Mouse (Mus musculus): Measurements from ENCODE around the gene Tcf3. TPM values are rescaled to one million over a fixed set of nuclear protein-coding genes. Genes with fewer than 3 reads are reported as not detected.
A peak's percentile ranks its signal among the peaks of the same experiment; 100 is the strongest.

The Tcf3 gene
- polyA plus RNA-seq, 2 experiments = 41.9 to 54.7 TPM

- Histone ChIP-seq H3K27ac (peak overlapping the region; percentile 93), H3K9ac (replicated peaks) (peak overlapping the region; percentile 72), H3K36me3 (replicated peaks; ENCODE audit: control insufficient read depth, insufficient read depth, low read depth) (peaks cover 71% of the 10 kb centered on the region), H3K4me1 (replicated peaks; ENCODE audit: control insufficient read depth in 2 of 2, insufficient read depth in 2 of 2, low read length in 1 of 2) (peaks cover 64 to 66% of the 10 kb centered on the region in 2 experiments), H3K4me2 (ENCODE audit: low read depth) (peak overlapping the region; percentile 85), H3K9me3 (ENCODE audit: control insufficient read depth, low read length) (peaks cover 3% of the 10 kb centered on the region; the same call in 1 of the 2 replicates), H3K4me3 (ENCODE audit: insufficient read depth in 1 of 2, low read depth in 2 of 2, low read length in 2 of 2) (peak overlapping the region; percentile 28 to 54), H3K27me3 (ENCODE audit: control insufficient read depth, insufficient read depth, low read length) (no peaks in the 10 kb centered on the region)
- TF ChIP-seq EP300 (IDR thresholded peaks at IDR 0.05; ENCODE audit: low read depth) (no peak), CTCF (IDR thresholded peaks at IDR 0.05; ENCODE audit: low read depth) (no peak)
- WGBS (ENCODE audit: insufficient replicate concordance) = 83% methylated on average over 10 of the region's 10 CpGs
- no peak for DNase-seq (ENCODE audit: low read depth in 3 of 3, low spot score in 3 of 3)
- no peak for ATAC-seq (ENCODE audit: insufficient read depth)
Observed at GRCm38 (mm10) chr10:80420729-80421128, 12.7 kb downstream of the Tcf3 start.

GRCm38 (mm10) chr10:80419419-80419818 is 14.0 kb downstream of the Tcf3 start:
- ATAC-seq (ENCODE audit: insufficient read depth) (no peak), DNase-seq (ENCODE audit: low read depth in 3 of 3, low spot score in 3 of 3) (no peak)
- 72% methylated on average over 8 of the region's 8 CpGs for WGBS (ENCODE audit: insufficient replicate concordance)
- Histone ChIP-seq H3K9ac (replicated peaks) (peak overlapping the region; percentile 14; the same call in 1 of the 2 replicates), H3K27ac (peak overlapping the region; percentile 16), H3K9me3 (ENCODE audit: control insufficient read depth, low read length) (no peaks in the 10 kb centered on the region), H3K4me1 (replicated peaks; ENCODE audit: control insufficient read depth in 2 of 2, insufficient read depth in 2 of 2, low read length in 1 of 2) (peaks cover 60 to 62% of the 10 kb centered on the region in 2 experiments), H3K27me3 (ENCODE audit: control insufficient read depth, insufficient read depth, low read length) (no peaks in the 10 kb centered on the region), H3K4me3 (ENCODE audit: insufficient read depth in 1 of 2, low read depth in 2 of 2, low read length in 2 of 2) (0 out of 4 replicates have a peak overlapping the region, but pooled peaks of 1 of the 2 experiments have one; percentile 9), H3K36me3 (replicated peaks; ENCODE audit: control insufficient read depth, insufficient read depth, low read depth) (peaks cover 71% of the 10 kb centered on the region), H3K4me2 (ENCODE audit: low read depth) (peak overlapping the region; percentile 85)
- TF ChIP-seq CTCF (IDR thresholded peaks at IDR 0.05; ENCODE audit: low read depth) = no peak
- no peak for TF ChIP-seq EP300 (IDR thresholded peaks at IDR 0.05; ENCODE audit: low read depth)

GRCm38 (mm10) chr10:80418311-80418710 is 15.1 kb downstream of the Tcf3 start:
- H3K4me3 ChIP-seq (ENCODE audit: insufficient read depth in 1 of 2, low read depth in 2 of 2, low read length in 2 of 2) = no peak overlapping the region
- ATAC-seq (ENCODE audit: insufficient read depth) (no peak), DNase-seq (ENCODE audit: low read depth in 3 of 3, low spot score in 3 of 3) (peak; percentile 54 to 66 (median 55))
- WGBS (ENCODE audit: insufficient replicate concordance) = 66% methylated on average over 3 of the region's 3 CpGs
- TF ChIP-seq EP300 (IDR thresholded peaks at IDR 0.05; ENCODE audit: low read depth) = no peak
- TF ChIP-seq CTCF (IDR thresholded peaks at IDR 0.05; ENCODE audit: low read depth) = no peak
- H3K27me3 ChIP-seq (ENCODE audit: control insufficient read depth, insufficient read depth, low read length) = no peaks in the 10 kb centered on the region
- peak overlapping the region; percentile 16 for H3K27ac ChIP-seq
- peaks cover 81% of the 10 kb centered on the region for H3K36me3 ChIP-seq (replicated peaks; ENCODE audit: control insufficient read depth, insufficient read depth, low read depth)
- peaks cover 49 to 50% of the 10 kb centered on the region in 2 experiments for H3K4me1 ChIP-seq (replicated peaks; ENCODE audit: control insufficient read depth in 2 of 2, insufficient read depth in 2 of 2, low read length in 1 of 2)
- peak overlapping the region; percentile 14 for H3K9ac ChIP-seq (replicated peaks)
- H3K9me3 ChIP-seq (ENCODE audit: control insufficient read depth, low read length) = no peaks in the 10 kb centered on the region
- peak overlapping the region; percentile 85 for H3K4me2 ChIP-seq (ENCODE audit: low read depth)

- no peak overlapping the region for H3K4me3 ChIP-seq (ENCODE audit: insufficient read depth in 1 of 2, low read depth in 2 of 2, low read length in 2 of 2)
- WGBS (ENCODE audit: insufficient replicate concordance) = 89% methylated on average over 1 of the region's 1 CpGs
- H3K9me3 ChIP-seq (ENCODE audit: control insufficient read depth, low read length) = no peaks in the 10 kb centered on the region
- no peaks in the 10 kb centered on the region for H3K27me3 ChIP-seq (ENCODE audit: control insufficient read depth, insufficient read depth, low read length)
- H3K4me2 ChIP-seq (ENCODE audit: low read depth) = no peak overlapping the region
- ATAC-seq (ENCODE audit: insufficient read depth) = no peak
- TF ChIP-seq CTCF (IDR thresholded peaks at IDR 0.05; ENCODE audit: low read depth) = no peak
- no peak for TF ChIP-seq EP300 (IDR thresholded peaks at IDR 0.05; ENCODE audit: low read depth)
- H3K27ac ChIP-seq = peak overlapping the region; percentile 46; the same call in 1 of the 2 replicates
- peaks cover 85% of the 10 kb centered on the region for H3K36me3 ChIP-seq (replicated peaks; ENCODE audit: control insufficient read depth, insufficient read depth, low read depth)
- DNase-seq (ENCODE audit: low read depth in 3 of 3, low spot score in 3 of 3) = no peak
- peaks cover 45 to 46% of the 10 kb centered on the region in 2 experiments for H3K4me1 ChIP-seq (replicated peaks; ENCODE audit: control insufficient read depth in 2 of 2, insufficient read depth in 2 of 2, low read length in 1 of 2)
- no peak overlapping the region for H3K9ac ChIP-seq (replicated peaks)
Observed at GRCm38 (mm10) chr10:80417841-80418240, 15.6 kb downstream of the Tcf3 start.

GRCm38 (mm10) chr10:80417371-80417770 is 16.1 kb downstream of the Tcf3 start:
- Histone ChIP-seq H3K4me3 (ENCODE audit: insufficient read depth in 1 of 2, low read depth in 2 of 2, low read length in 2 of 2) (no peak overlapping the region), H3K4me2 (ENCODE audit: low read depth) (no peak overlapping the region), H3K9ac (replicated peaks) (no peak overlapping the region), H3K36me3 (replicated peaks; ENCODE audit: control insufficient read depth, insufficient read depth, low read depth) (peaks cover 90% of the 10 kb centered on the region), H3K27ac (no peak overlapping the region), H3K9me3 (ENCODE audit: control insufficient read depth, low read length) (no peaks in the 10 kb centered on the region), H3K4me1 (replicated peaks; ENCODE audit: control insufficient read depth in 2 of 2, insufficient read depth in 2 of 2, low read length in 1 of 2) (peaks cover 40 to 41% of the 10 kb centered on the region in 2 experiments), H3K27me3 (ENCODE audit: control insufficient read depth, insufficient read depth, low read length) (no peaks in the 10 kb centered on the region)
- ATAC-seq (ENCODE audit: insufficient read depth) = no peak
- TF ChIP-seq EP300 (IDR thresholded peaks at IDR 0.05; ENCODE audit: low read depth) = no peak
- no peak for TF ChIP-seq CTCF (IDR thresholded peaks at IDR 0.05; ENCODE audit: low read depth)
- 92% methylated on average over 10 of the region's 10 CpGs for WGBS (ENCODE audit: insufficient replicate concordance)
- DNase-seq (ENCODE audit: low read depth in 3 of 3, low spot score in 3 of 3) = no peak

Data from liver, embryonic 14.5 days (tissue).